Mouse (Mus musculus) liver, embryonic 15.5 days (tissue): ENCODE results near the gene Nkiras1. TPM values are rescaled to one million over a fixed set of nuclear protein-coding genes. Genes with fewer than 3 reads are reported as not detected.
"Not testable (repeated sequence)": the region's sequence is repeated elsewhere in the genome, so short reads cannot be mapped to it uniquely, and the experiment has no call there.

Source experiments
- ATAC-seq: fragments of 200-750 bp; cut with Nextera tagmentation; 2 replicates; pipeline ENCODE4 v1.8.0; 2017; ENCODE audit warnings: moderate number of reproducible peaks, mild to moderate bottlenecking, moderate library complexity; ENCODE audit not compliant: insufficient read depth
- H3K27ac ChIP-seq: fragments of 300-500 bp; sonication (generic); replicated peaks from 2 replicates; pipeline ENCODE4 v1.5.1; 2015; ENCODE audit warnings: mild to moderate bottlenecking, inconsistent platforms
- H3K27me3 ChIP-seq: fragments of 300-500 bp; sonication (generic); 2 replicates; pipeline ENCODE4 v1.6.1; 2015; ENCODE audit warnings: mild to moderate bottlenecking, inconsistent platforms
- H3K36me3 ChIP-seq: fragments of 300-500 bp; sonication (generic); replicated peaks from 2 replicates; pipeline ENCODE4 v1.6.1; 2015; ENCODE audit warnings: moderate library complexity, mild to moderate bottlenecking, inconsistent platforms
- H3K4me1 ChIP-seq: fragments of 300-500 bp; sonication (generic); replicated peaks from 2 replicates; pipeline ENCODE4 v1.6.1; 2015; ENCODE audit warnings: inconsistent platforms
- H3K4me2 ChIP-seq: fragments of 300-500 bp; sonication (generic); 2 replicates; pipeline ENCODE4 v1.6.1; 2015; ENCODE audit warnings: moderate library complexity, mild to moderate bottlenecking, inconsistent platforms
- H3K4me3 ChIP-seq: fragments of 300-500 bp; sonication (generic); replicated peaks from 2 replicates; pipeline ENCODE4 v1.5.1; 2015; ENCODE audit warnings: mild to moderate bottlenecking, inconsistent platforms
- H3K9ac ChIP-seq: fragments of 300-500 bp; sonication (generic); 2 replicates; pipeline ENCODE4 v1.6.1; 2015; ENCODE audit warnings: moderate library complexity, mild to moderate bottlenecking, inconsistent platforms
- H3K9me3 ChIP-seq: fragments of 300-500 bp; sonication (generic); replicated peaks from 2 replicates; pipeline ENCODE4 v1.6.1; 2016; ENCODE audit warnings: inconsistent platforms
- WGBS: fragments of 180-500 bp; shearing (Covaris S2); methylation state at CpG from one replicate; pipeline ENCODE4 v1.1.7; 2015; ENCODE audit warnings: mixed read lengths; ENCODE audit not compliant: insufficient replicate concordance; 5-methylcytosine and 5-hydroxymethylcytosine counted together
- polyA plus RNA-seq: library from polyadenylated mRNA; unstranded; fragments of >200 nt; fragmentation: Nextera tagmentation; extraction: Ambion mirVana; gene quantifications from 2 replicates; pipeline ENCODE4 v1.2.1, GENCODE M21; 2015

Gene Nkiras1
- polyA plus RNA-seq, 1 experiment from 2014 or later = 7.4 TPM

DNA sequence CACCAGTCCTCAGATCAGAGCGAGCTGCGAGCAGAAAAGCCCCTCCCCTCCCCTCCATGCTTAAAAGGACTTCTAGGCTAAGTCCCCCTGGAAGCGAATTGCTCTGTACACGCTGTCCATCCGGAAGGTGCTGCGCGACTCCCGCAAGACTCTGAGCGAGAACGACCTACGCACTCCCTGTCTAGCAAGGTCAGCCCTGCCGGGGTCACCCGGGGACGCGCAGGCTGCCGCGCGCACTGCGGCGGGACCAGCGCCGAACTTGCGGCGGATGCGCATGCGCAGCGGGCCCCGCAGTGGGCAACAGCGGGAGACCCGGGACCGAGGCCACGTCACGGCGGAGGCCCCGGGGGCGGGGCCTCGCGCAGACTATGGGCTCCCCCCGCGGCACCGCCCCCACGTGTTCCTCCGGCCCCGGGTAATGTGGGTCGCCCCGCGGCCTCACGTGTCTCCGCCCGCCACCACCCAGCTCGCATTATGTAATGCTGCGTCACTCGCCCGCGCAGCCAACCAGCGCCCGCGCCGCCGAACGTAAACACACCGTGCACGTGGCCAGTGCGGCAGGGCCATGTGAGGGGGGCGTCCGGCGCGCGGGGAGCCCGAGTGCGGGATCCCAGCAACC, 32.7 kb upstream of the Nkiras1 start:
- Histone ChIP-seq H3K27me3 (no peaks in the 10 kb centered on the region), H3K9me3 (no peaks in the 10 kb centered on the region), H3K27ac (peak overlapping the region; percentile 71), H3K36me3 (no peaks in the 10 kb centered on the region), H3K4me3 (peak overlapping the region; percentile 74), H3K4me1 (peaks cover 21% of the 10 kb centered on the region), H3K4me2 (peak overlapping the region; percentile 98), H3K9ac (peak overlapping the region; percentile 60)
- ATAC-seq = peak; percentile 83
- under 1% methylated on average over 67 of the region's 71 CpGs for WGBS

DNA sequence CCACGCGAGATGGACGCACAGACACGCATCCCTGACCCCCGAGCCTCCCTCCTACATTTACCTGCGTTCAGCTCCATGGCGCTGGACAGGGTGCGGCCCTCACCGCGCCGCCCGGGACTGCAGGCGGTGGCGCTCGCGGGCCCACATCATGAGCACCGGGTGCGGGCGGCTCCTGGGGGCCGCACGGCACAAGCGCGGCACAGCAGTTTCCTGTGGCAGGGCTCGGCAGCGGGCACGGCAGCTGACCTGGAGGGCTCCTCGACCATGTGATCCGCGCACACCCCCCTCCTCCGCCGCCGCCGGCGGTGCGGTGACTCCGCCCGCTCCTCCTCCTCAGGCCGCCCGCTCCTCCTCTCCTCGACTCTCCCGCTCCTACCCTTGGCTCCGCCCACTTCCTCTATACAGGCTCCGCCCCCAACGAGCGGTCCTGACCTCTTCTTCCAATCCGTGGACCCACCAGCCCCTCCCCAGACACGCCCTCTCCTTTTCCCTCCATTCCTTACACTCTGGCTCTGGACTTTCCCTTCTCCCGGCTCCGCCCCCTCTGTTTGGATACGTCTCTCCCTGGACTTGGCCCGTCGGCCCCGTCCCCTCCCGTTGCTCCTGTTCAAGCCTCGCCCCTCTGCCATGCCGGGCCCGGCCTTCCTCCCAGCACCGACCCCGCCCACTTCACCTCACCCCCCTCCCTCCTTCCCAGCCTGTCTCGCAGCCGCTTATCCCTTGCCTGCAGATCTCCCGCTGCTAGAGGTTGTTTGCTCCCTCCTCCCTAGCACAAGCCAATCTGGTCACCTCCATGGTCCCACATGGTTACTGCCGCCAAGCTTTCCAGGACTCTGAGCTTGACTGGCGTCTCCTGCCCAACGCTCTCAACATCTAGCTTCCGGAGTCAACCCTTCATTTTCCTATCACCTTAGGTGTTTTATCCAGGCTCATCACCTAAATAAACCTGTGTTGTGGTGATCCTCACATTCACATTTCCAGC, 31.9 kb upstream of the Nkiras1 start, which contains the start of gene Nr1d2:
Gene Nr1d2, minus strand, starts transcription at position 378 of the 982 bp plus-strand sequence.
- under 1% methylated on average over 56 of the region's 66 CpGs for WGBS
- peak; percentile 83 for ATAC-seq
- Histone ChIP-seq H3K27me3 (no peaks in the 10 kb centered on the region), H3K4me2 (peak within 1 kb of the TSS; percentile 98), H3K36me3 (no peaks in the 10 kb centered on the region), H3K4me3 (peak within 1 kb of the TSS; percentile 74), H3K9ac (peak within 1 kb of the TSS; percentile 60), H3K27ac (peak within 1 kb of the TSS; percentile 71), H3K9me3 (no peaks in the 10 kb centered on the region), H3K4me1 (peaks cover 21% of the 10 kb centered on the region)

- Histone ChIP-seq H3K27me3 (no peaks in the 10 kb centered on the region), H3K9me3 (no peaks in the 10 kb centered on the region), H3K4me1 (peaks cover 21% of the 10 kb centered on the region), H3K9ac (no peak overlapping the region), H3K4me2 (peak overlapping the region; percentile 98; the same call in 1 of the 2 replicates), H3K4me3 (no peak overlapping the region), H3K36me3 (no peaks in the 10 kb centered on the region), H3K27ac (no peak overlapping the region)
- 48% methylated on average over 7 of the region's 7 CpGs for WGBS
- no peak for ATAC-seq
Observed at GRCm38 (mm10) chr14:18240132-18240531, 30.8 kb upstream of the Nkiras1 start.

DNA sequence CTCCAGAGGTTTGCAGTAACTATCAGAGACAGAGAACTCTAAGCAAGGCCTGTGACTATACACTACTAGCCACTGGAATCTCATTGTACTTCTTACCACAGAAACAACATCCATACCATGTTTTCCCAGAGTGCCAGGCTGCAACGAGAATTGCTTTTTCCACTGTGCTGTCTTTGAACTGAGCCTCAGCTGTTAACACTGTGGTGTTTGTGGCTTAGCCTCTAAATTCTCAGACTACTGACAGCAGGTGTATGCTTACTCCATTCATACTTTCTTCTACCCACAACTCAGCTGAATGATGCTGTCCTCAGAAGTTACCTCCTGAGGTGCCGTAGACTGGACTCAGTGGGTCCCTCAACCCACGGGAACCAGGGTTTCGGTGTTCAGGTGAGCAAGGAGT, 29.1 kb upstream of the Nkiras1 start:
- Histone ChIP-seq H3K9me3 (no peaks in the 10 kb centered on the region), H3K36me3 (no peaks in the 10 kb centered on the region), H3K4me2 (no peak overlapping the region), H3K4me1 (peaks cover 21% of the 10 kb centered on the region), H3K4me3 (no peak overlapping the region), H3K27me3 (no peaks in the 10 kb centered on the region), H3K9ac (no peak overlapping the region), H3K27ac (no peak overlapping the region)
- ATAC-seq = no peak
- WGBS = 80% methylated on average over 4 of the region's 4 CpGs

GRCm38 (mm10) chr14:18242638-18243130, 28.3 kb upstream of the Nkiras1 start:
- no peaks in the 10 kb centered on the region for H3K36me3 ChIP-seq
- no peak overlapping the region for H3K27ac ChIP-seq
- H3K9me3 ChIP-seq = no peaks in the 10 kb centered on the region
- no peak overlapping the region for H3K4me3 ChIP-seq
- H3K9ac ChIP-seq = no peak overlapping the region
- no peak overlapping the region for H3K4me2 ChIP-seq
- WGBS = 75% methylated on average over 21 of the region's 21 CpGs
- peaks cover 20% of the 10 kb centered on the region for H3K4me1 ChIP-seq
- H3K27me3 ChIP-seq = no peaks in the 10 kb centered on the region
- no peak for ATAC-seq

GRCm38 (mm10) chr14:18261203-18261602, 9.7 kb upstream of the Nkiras1 start:
- no peaks in the 10 kb centered on the region for H3K9me3 ChIP-seq
- 74% methylated on average over 3 of the region's 3 CpGs for WGBS

DNA sequence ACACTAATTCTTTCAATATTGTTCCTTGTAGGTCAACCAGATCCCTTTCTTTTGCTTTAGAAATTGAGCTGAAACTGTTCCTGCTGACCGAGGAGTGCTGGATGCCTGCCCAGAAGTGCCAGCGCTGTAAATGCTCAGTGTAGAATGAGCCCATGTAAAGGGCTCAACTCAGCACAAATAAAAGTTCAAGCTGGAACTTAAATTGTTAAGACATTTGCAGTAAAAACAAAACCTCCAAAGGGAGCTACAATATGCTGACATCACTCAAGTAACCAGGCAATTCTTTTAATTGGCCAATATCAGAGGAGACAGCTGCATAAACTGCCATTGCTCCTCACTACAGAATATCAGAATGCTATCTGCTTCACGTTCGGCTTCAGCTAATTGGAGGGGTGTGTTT, 7.5 kb upstream of the Nkiras1 start:
- no peak overlapping the region for H3K4me2 ChIP-seq
- H3K9me3 ChIP-seq = no peaks in the 10 kb centered on the region
- H3K9ac ChIP-seq = no peak overlapping the region
- H3K36me3 ChIP-seq = peaks cover 23% of the 10 kb centered on the region
- no peak overlapping the region for H3K4me3 ChIP-seq
- no peaks in the 10 kb centered on the region for H3K27me3 ChIP-seq
- no peak overlapping the region for H3K27ac ChIP-seq
- no peak for ATAC-seq
- 58% methylated on average over 4 of the region's 4 CpGs for WGBS
- no peaks in the 10 kb centered on the region for H3K4me1 ChIP-seq

More at GRCm38 (mm10) chr14:18261203-18261602, 9.7 kb upstream of the Nkiras1 start:
- 0 out of 2 replicates have a peak, but pooled peaks cover 4% of the 10 kb centered on the region for H3K36me3 ChIP-seq
- ATAC-seq = no peak
- H3K9ac ChIP-seq = no peak overlapping the region
- no peaks in the 10 kb centered on the region for H3K27me3 ChIP-seq
- no peak overlapping the region for H3K4me3 ChIP-seq
- no peaks in the 10 kb centered on the region for H3K4me1 ChIP-seq
- no peak overlapping the region for H3K4me2 ChIP-seq
- H3K27ac ChIP-seq = no peak overlapping the region

- under 1% methylated on average over 24 of the region's 24 CpGs for WGBS
- not testable (repeated sequence) for ATAC-seq
- H3K4me2 ChIP-seq = peak overlapping the region; percentile 90
Observed at GRCm38 (mm10) chr14:18269947-18270528, 898 bp upstream of the Nkiras1 start.

DNA sequence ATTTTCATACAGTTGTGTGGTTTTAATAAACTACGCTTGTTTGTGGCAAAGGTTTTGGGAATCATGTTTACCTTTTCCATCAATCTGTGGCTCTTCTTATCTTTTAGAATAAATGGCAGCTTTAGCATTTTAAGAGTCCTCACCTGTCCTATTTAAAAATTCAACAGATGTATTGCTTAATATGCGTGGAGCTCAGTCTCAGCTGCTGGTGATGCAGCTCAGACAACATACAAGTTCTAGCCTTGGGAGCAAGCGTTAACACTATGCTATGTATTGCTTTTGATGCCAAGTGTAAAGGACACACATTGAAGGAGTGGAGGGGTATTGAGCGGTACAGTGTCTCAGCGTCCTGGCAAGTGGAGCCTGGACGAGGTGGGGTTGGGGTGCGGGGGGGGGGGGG, 730 bp downstream of the Nkiras1 start:
- Histone ChIP-seq H3K36me3 (peaks cover 19% of the 10 kb centered on the region), H3K9me3 (no peaks in the 10 kb centered on the region), H3K27me3 (no peaks in the 10 kb centered on the region), H3K4me1 (peaks cover 17% of the 10 kb centered on the region), H3K4me3 (peak overlapping the region; percentile 85), H3K4me2 (peak overlapping the region; percentile 90), H3K27ac (peak overlapping the region; percentile 87), H3K9ac (peak overlapping the region; percentile 87)
- no peak for ATAC-seq
- WGBS = 2% methylated on average over 7 of the region's 7 CpGs

More at GRCm38 (mm10) chr14:18269947-18270528, 898 bp upstream of the Nkiras1 start:
- peaks cover 23% of the 10 kb centered on the region for H3K36me3 ChIP-seq
- H3K27ac ChIP-seq = peak overlapping the region; percentile 87
- H3K4me1 ChIP-seq = peaks cover 17% of the 10 kb centered on the region
- H3K9me3 ChIP-seq, H3K27me3 ChIP-seq: not testable (repeated sequence)
- H3K9ac ChIP-seq = peak overlapping the region; percentile 87
- H3K4me3 ChIP-seq = peak overlapping the region; percentile 85

DNA sequence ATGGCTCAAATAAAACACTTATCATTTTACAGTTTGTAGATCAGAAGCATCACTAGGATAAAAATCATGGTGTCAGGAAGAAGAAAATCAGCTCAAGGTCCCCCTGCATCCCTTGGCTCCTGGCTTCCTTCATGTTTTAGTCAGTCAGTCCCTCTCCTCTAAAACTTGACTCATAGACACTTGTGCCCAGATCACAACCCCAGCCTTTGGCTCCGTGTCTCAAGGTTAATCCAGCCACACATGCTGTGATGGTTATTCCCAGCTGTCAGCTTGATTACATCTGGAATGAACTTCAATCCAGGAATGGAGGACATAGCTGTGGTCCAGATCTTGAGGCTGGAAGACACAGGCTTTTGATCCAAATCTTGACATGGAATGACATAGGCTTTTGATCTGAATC, 3.6 kb downstream of the Nkiras1 start:
- 70% methylated on average over 1 of the region's 1 CpGs for WGBS

GRCm38 (mm10) chr14:18280375-18280774, 9.4 kb downstream of the Nkiras1 start:
- peaks cover 37% of the 10 kb centered on the region for H3K36me3 ChIP-seq

More for the DNA sequence above, 3.6 kb downstream of the Nkiras1 start:
- ATAC-seq = no peak
- no peak overlapping the region for H3K27ac ChIP-seq
- H3K36me3 ChIP-seq = peaks cover 24% of the 10 kb centered on the region
- H3K4me3 ChIP-seq = no peak overlapping the region
- H3K4me2 ChIP-seq = no peak overlapping the region
- H3K9me3 ChIP-seq = no peaks in the 10 kb centered on the region
- no peaks in the 10 kb centered on the region for H3K27me3 ChIP-seq
- H3K9ac ChIP-seq = no peak overlapping the region
- peaks cover 12% of the 10 kb centered on the region for H3K4me1 ChIP-seq

More at GRCm38 (mm10) chr14:18280375-18280774, 9.4 kb downstream of the Nkiras1 start:
- Histone ChIP-seq H3K27ac (no peak overlapping the region), H3K4me1 (no peaks in the 10 kb centered on the region), H3K4me3 (no peak overlapping the region), H3K9me3 (no peaks in the 10 kb centered on the region), H3K9ac (no peak overlapping the region), H3K27me3 (no peaks in the 10 kb centered on the region), H3K4me2 (no peak overlapping the region)
- ATAC-seq = no peak
- WGBS = 83% methylated on average over 5 of the region's 5 CpGs
